Mouse (Mus musculus) lung, embryonic 14.5 days (tissue): Measurements from ENCODE around the gene Aifm3. TPM values are rescaled to one million over a fixed set of nuclear protein-coding genes. Genes with fewer than 3 reads are reported as not detected.

ENCODE experiments used
- ATAC-seq: fragments of 200-750 bp; cut with Nextera tagmentation; 2 replicates; pipeline ENCODE4 v1.8.0; 2017; ENCODE audit warnings: mild to moderate bottlenecking, moderate TSS enrichment, moderate library complexity; ENCODE audit not compliant: insufficient read depth
- DNase-seq: peaks from one replicate; pipeline ENCODE4 v3.0.0-alpha.2; 2015
- H3K27ac ChIP-seq: fragments of 300-500 bp; sonication (generic); 2 replicates; pipeline ENCODE4 v1.5.1; 2014; ENCODE audit warnings: low read depth, mild to moderate bottlenecking, moderate library complexity
- H3K27me3 ChIP-seq: fragments of 300-500 bp; sonication (generic); 2 replicates; pipeline ENCODE4 v1.6.1; 2014; ENCODE audit warnings: low read length, control low read depth; ENCODE audit not compliant: insufficient read depth
- H3K36me3 ChIP-seq: fragments of 300-500 bp; sonication (generic); 2 replicates; pipeline ENCODE4 v1.6.1; 2014; ENCODE audit warnings: control low read depth; ENCODE audit not compliant: insufficient read depth
- H3K4me1 ChIP-seq: fragments of 300-500 bp; sonication (generic); 2 replicates; pipeline ENCODE4 v1.6.1; 2014; ENCODE audit warnings: antibody characterized with exemption, control low read depth; ENCODE audit not compliant: insufficient read depth
- H3K4me2 ChIP-seq: fragments of 300-500 bp; sonication (generic); 2 replicates; pipeline ENCODE4 v1.6.1; 2014; ENCODE audit warnings: mild to moderate bottlenecking
- H3K4me3 ChIP-seq: fragments of 300-500 bp; sonication (generic); 2 replicates; pipeline ENCODE4 v1.5.1; 2014; ENCODE audit warnings: low read depth, low read length
- H3K9ac ChIP-seq: fragments of 300-500 bp; sonication (generic); 2 replicates; pipeline ENCODE4 v1.6.1; 2014
- H3K9me3 ChIP-seq: fragments of 300-500 bp; sonication (generic); 2 replicates; pipeline ENCODE4 v1.6.1; 2016; ENCODE audit warnings: low read depth, low read length, control low read depth
- CTCF ChIP-seq: IDR thresholded peaks from 2 replicates; pipeline ENCODE4 v1.5.1; 2016; ENCODE audit warnings: antibody characterized with exemption, low read depth
- WGBS: fragments of 180-500 bp; shearing (Covaris S2); extraction: QIAGEN DNeasy Blood & Tissue Kit; methylation state at CpG from one replicate; pipeline ENCODE4 v1.1.7; 2014; 5-methylcytosine and 5-hydroxymethylcytosine counted together
- polyA plus RNA-seq: library from polyadenylated mRNA; unstranded; fragments of >200 nt; fragmentation: Nextera tagmentation; extraction: Ambion mirVana; gene quantifications from 2 replicates; pipeline ENCODE4 v1.2.1, GENCODE M21; 2014

Aifm3 gene
- polyA plus RNA-seq, 1 experiment from 2014 or later = 1.3 TPM

DNA sequence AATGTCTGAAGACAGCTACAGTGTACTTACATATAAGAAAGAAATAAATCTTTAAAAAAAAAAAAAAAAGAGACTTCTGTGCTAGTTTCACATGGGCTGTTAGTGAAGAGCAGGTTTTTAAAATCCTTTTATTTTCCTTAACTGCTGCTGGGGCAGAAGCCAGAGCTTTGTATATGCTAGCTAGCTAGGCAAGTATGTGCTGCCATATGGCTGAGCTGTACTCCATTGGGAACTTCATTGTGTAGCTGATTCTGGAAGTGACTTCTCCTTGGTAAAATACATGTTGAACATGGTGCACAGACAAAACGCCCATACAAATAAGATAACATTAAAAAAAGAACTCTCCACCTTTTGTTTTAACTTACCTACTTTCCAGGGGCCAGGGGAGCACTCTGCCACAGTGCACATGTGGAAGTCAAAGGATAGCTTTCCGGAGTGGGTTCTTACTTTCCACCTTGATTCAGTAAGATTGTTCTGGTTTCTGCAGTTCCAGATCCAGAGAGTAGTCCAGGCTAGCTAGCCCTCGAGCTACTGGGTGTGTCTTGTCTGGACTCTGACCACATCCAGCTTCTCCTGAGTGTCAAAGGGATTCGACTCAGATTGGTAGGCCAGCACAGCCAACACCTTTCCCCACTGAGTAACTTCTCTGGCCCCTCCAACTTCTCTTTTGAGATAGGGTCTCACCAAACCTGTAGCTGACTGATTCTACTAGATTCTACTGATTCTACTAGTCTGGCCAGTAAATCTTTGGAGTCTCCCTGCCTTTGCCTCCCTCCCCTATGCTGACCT is 22.3 kb upstream of the Aifm3 start:
- H3K4me3 ChIP-seq = no peak overlapping the region
- H3K27ac ChIP-seq = no peak overlapping the region
- DNase-seq (no peak), ATAC-seq (no peak)
- H3K9me3 ChIP-seq = no peaks in the 10 kb centered on the region
- H3K9ac ChIP-seq = no peak overlapping the region
- no peak for TF ChIP-seq CTCF
- no peaks in the 10 kb centered on the region for H3K4me1 ChIP-seq
- H3K4me2 ChIP-seq = no peak overlapping the region
- no peaks in the 10 kb centered on the region for H3K27me3 ChIP-seq
- 76% methylated on average over 4 of the region's 4 CpGs for WGBS
- H3K36me3 ChIP-seq = peaks cover 37% of the 10 kb centered on the region

DNA sequence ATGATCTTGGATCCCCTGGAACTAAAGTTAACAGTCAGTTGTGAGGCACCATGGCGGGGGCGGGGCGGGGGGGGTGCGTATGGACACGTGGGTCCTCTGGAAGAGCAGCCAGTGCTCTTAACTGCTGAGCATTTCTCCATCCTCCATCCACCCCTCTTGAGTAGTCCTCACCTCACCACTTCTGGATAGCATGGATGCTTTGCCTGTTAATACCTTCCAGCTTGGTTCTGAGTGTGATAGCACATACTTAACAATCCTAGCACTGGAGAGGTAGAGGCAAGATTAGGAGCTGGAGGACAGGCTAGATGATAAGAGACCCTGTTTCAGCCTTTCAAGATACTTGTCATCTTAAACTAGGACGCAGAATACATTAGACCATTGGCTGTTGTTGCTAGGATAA is 16.9 kb upstream of the Aifm3 start:
- Histone ChIP-seq H3K27ac (no peak overlapping the region), H3K4me2 (no peak overlapping the region), H3K4me1 (no peaks in the 10 kb centered on the region), H3K4me3 (no peak overlapping the region), H3K9me3 (no peaks in the 10 kb centered on the region), H3K9ac (no peak overlapping the region), H3K27me3 (no peaks in the 10 kb centered on the region), H3K36me3 (peaks cover 61% of the 10 kb centered on the region)
- ATAC-seq = no peak
- 79% methylated on average over 6 of the region's 6 CpGs for WGBS
- TF ChIP-seq CTCF = no peak
- no peak for DNase-seq

DNA sequence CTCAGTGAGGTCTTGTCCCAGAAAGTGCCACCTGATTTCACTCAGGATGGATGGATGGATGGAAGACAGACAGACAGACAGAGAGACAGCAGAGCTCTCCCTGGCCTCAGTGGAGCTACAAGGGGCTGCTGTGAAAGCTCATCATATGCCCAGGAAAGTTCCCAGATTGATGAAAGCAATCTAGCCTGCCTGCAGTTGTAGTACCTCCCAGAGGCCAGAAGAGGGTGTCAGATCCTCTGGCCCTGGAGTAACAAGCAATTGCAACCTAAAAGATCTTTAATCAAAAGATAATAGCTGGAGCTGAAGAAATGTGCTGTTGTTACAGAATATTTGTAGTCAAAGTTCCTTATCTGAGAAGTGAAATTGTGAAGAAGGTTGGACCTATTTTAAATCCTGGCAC is 15.3 kb upstream of the Aifm3 start:
- Histone ChIP-seq H3K4me1 (no peaks in the 10 kb centered on the region), H3K4me3 (no peak overlapping the region), H3K4me2 (no peak overlapping the region), H3K27ac (no peak overlapping the region), H3K9ac (no peak overlapping the region), H3K27me3 (no peaks in the 10 kb centered on the region), H3K36me3 (peaks cover 61% of the 10 kb centered on the region), H3K9me3 (no peaks in the 10 kb centered on the region)
- peak; percentile 68 for TF ChIP-seq CTCF
- no peak for ATAC-seq
- DNase-seq = peak; percentile 55

DNA sequence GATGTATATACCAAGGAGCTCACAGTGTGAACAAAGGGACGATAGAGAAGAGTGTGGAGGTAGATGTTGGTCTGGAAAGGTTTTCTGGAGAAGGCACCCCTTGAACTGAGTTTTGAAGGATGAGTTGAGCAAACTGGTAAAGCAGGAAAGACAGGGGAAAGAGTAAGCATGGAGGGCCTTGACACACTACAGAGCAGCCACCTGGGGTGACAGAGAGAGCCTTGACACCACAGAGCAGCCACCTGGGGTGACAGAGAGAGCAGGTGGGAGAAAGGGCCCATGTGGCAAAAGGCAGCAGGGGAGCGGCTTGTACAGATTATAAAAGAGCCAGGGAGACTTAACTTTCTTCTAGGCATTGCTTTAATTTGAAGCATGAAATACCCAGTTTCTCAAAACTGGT is 14.7 kb upstream of the Aifm3 start:
- Histone ChIP-seq H3K9ac (no peak overlapping the region), H3K4me2 (no peak overlapping the region), H3K27me3 (no peaks in the 10 kb centered on the region), H3K4me1 (no peaks in the 10 kb centered on the region), H3K4me3 (no peak overlapping the region), H3K9me3 (no peaks in the 10 kb centered on the region), H3K27ac (no peak overlapping the region), H3K36me3 (peaks cover 58% of the 10 kb centered on the region)
- WGBS = 70% methylated on average over 2 of the region's 2 CpGs
- no peak for DNase-seq
- no peak for TF ChIP-seq CTCF
- ATAC-seq = no peak

DNA sequence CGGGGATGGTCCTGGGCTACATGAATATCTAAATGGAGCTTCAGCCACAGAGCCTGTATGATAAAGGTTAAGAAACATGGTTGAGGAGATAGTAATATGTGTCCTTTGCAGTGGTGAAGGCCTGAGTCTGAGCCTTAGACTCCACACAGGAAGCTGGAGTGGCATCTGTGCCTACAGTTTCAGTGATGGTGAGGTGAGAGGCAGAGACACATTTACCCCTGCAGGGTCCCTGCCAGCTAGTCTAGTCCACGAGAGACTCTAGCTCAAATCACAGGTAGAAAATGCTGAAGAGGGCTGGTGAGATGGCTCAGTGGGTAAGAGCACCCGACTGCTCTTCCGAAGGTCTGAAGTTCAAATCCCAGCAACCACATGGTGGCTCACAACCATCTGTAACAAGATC is 14.1 kb upstream of the Aifm3 start:
- TF ChIP-seq CTCF = no peak
- Histone ChIP-seq H3K4me3 (no peak overlapping the region), H3K27me3 (no peaks in the 10 kb centered on the region), H3K9me3 (no peaks in the 10 kb centered on the region), H3K27ac (no peak overlapping the region), H3K4me1 (no peaks in the 10 kb centered on the region), H3K36me3 (peaks cover 53% of the 10 kb centered on the region), H3K4me2 (no peak overlapping the region), H3K9ac (no peak overlapping the region)
- DNase-seq (no peak), ATAC-seq (no peak)
- 92% methylated on average over 4 of the region's 4 CpGs for WGBS

DNA sequence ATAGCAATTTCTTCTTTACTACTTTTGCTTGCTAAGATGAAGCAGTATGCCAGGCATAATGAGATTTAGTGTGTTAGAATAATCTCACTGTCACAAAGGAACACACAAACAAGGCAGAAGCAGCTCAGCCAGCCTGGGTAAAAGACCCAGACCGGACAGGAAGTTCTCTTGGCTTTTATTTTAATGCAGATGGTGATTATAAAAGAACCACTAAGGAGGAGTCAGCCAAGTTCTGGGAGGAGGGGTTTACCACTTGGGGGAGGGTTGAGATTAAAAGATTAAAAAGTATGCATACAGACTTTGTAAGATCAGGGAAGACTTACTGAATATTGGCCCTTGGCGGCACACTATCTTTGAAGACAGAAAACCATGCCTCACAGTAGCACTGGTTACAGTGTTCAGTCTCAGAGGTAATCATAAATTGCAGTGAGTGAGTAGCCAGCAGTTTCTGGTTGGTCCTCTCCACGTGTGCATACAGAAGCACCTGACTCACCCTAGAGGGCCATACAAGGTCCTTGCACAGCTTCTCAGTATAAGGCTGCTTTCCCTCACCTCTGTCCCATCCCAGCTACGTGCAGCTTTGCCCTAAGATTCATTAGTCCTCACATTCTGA is 11.0 kb upstream of the Aifm3 start:
- no peak overlapping the region for H3K4me2 ChIP-seq
- no peak overlapping the region for H3K4me3 ChIP-seq
- no peak overlapping the region for H3K9ac ChIP-seq
- no peaks in the 10 kb centered on the region for H3K4me1 ChIP-seq
- ATAC-seq (no peak), DNase-seq (no peak)
- no peaks in the 10 kb centered on the region for H3K9me3 ChIP-seq
- WGBS = 80% methylated on average over 4 of the region's 4 CpGs
- no peaks in the 10 kb centered on the region for H3K27me3 ChIP-seq
- H3K27ac ChIP-seq = no peak overlapping the region
- peaks cover 36% of the 10 kb centered on the region for H3K36me3 ChIP-seq
- TF ChIP-seq CTCF = no peak

DNA sequence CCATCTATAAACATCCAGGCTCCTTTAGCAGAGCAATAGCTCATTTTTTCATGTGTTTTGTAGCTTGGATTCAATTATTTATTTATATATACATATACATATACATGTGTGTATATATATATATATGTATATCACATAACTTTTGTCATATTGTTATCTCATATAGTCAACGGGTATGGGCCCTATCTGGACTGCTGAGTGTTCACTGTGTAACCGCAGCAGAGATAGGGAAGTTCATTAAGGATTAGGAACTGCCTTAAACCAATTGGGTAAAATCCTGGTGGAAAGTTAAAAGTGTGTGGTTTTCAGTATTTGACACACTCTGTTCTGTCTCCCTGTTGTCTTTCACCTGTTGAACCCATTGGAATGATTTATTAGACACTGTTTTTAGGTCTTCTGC is 7.9 kb upstream of the Aifm3 start:
- Histone ChIP-seq H3K4me2 (no peak overlapping the region), H3K27ac (no peak overlapping the region), H3K4me1 (no peaks in the 10 kb centered on the region), H3K27me3 (no peaks in the 10 kb centered on the region), H3K36me3 (peaks cover 57% of the 10 kb centered on the region), H3K9me3 (no peaks in the 10 kb centered on the region), H3K9ac (no peak overlapping the region), H3K4me3 (no peak overlapping the region)
- ATAC-seq (no peak), DNase-seq (no peak)
- WGBS = 73% methylated on average over 2 of the region's 2 CpGs
- no peak for TF ChIP-seq CTCF
